Mouse (Mus musculus): ENCODE measurements at regions not wholly inside any gene's neighbourhood (a gene's known extent, or its start where the extent isn't known, plus 50 kb on each side); places are given as distances from the start of the nearest gene placed in this dataset.

DNA sequence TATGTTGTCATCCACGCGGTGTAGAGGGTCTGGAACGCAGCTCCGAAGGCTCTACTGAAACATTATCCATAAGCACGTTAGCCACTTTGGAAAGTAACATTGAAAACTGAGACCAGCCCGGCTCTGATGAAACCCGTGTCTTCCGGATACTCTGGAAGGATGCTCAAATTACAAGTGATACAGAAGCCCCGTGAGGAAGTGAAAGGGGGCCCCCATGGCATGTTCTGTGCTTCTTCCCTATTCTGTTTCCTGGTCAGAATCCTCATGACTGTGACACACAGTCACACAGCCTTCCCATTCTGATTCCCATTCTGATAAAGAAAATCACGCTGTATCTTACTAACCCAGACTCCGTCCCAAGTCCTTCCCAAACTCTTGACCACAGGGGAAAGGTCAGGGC, 143.5 kb upstream of the Rpl34 start:
- ATAC-seq (ENCODE audit: low FRiP score, low read depth) = no peak
- H3K27me3 ChIP-seq (replicated peaks) = no peaks in the 10 kb centered on the region
- 85% methylated on average over 11 of the region's 11 CpGs for WGBS
- no peak overlapping the region for H3K9ac ChIP-seq
- no peak overlapping the region for H3K4me2 ChIP-seq (replicated peaks)
- H3K36me3 ChIP-seq = no peaks in the 10 kb centered on the region
- no peak overlapping the region for H3K27ac ChIP-seq
- no peaks in the 10 kb centered on the region for H3K9me3 ChIP-seq
- H3K4me3 ChIP-seq = no peak overlapping the region
- H3K4me1 ChIP-seq = no peaks in the 10 kb centered on the region

DNA sequence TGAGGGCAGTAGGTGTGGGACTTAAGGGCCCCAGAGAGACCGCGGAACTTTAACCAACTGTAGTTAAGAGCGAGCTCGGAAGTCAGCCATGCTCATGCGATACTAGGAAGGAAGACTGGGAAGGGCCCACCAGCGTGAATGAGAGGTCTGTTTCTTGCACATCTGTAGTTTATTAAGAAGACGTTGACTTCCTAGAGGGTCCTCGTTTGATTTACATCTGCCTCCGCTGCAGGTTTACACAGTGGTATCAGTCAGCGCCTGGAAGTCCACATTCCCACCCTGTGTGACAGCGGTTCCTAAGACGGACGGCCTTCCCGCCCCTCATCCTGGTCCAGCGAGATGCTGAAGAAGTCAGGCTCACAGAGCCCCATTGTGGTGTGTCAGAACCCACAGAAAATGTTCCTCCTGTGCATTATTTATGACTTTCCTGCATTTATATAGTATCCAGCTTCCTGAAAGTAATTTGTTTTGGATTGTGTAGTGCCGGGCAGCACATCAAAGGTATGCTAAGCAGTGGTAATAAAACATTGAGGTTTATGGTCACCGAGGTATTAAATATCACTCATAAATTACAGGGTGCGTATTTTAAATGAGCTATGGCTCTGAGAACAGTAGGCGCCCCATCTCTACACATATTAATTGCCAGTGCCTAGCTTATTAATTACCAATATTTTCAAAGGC, 136.9 kb upstream of the Rpl34 start:
- H3K9me3 ChIP-seq = no peaks in the 10 kb centered on the region
- H3K27me3 ChIP-seq (replicated peaks) = no peaks in the 10 kb centered on the region
- peak; percentile 50; the same call in 1 of the 2 replicates for ATAC-seq (ENCODE audit: low FRiP score, low read depth)
- no peak overlapping the region for H3K27ac ChIP-seq
- no peak overlapping the region for H3K9ac ChIP-seq
- H3K36me3 ChIP-seq = no peaks in the 10 kb centered on the region
- H3K4me3 ChIP-seq = no peak overlapping the region
- WGBS = 51% methylated on average over 19 of the region's 19 CpGs
- no peaks in the 10 kb centered on the region for H3K4me1 ChIP-seq
- H3K4me2 ChIP-seq (replicated peaks) = no peak overlapping the region

DNA sequence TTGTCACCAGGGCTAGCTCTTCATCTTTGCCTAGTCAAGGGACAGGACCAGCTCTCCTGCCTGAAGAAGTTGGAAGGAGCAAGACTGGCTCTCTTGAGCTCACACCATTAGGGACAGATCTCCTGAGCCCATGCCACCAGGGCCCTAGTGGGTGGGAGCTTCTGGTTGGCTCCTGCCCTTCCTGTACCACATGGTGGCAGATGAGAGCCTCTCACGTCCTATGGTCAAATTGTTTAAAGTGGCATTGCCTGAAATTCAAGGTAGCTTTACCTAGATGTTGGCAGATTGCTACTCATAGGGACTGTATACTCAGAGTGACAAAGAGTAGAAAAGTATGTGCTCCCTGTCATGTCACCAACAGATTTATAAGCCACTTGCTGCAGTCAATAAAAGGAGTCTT, 134.6 kb upstream of the Rpl34 start:
- no peaks in the 10 kb centered on the region for H3K9me3 ChIP-seq
- no peaks in the 10 kb centered on the region for H3K36me3 ChIP-seq
- ATAC-seq (ENCODE audit: low FRiP score, low read depth) = no peak
- H3K4me3 ChIP-seq = no peak overlapping the region
- no peak overlapping the region for H3K27ac ChIP-seq
- H3K4me2 ChIP-seq (replicated peaks) = no peak overlapping the region
- H3K9ac ChIP-seq = no peak overlapping the region
- 77% methylated on average over 1 of the region's 1 CpGs for WGBS
- H3K27me3 ChIP-seq (replicated peaks) = no peaks in the 10 kb centered on the region
- H3K4me1 ChIP-seq = no peaks in the 10 kb centered on the region

DNA sequence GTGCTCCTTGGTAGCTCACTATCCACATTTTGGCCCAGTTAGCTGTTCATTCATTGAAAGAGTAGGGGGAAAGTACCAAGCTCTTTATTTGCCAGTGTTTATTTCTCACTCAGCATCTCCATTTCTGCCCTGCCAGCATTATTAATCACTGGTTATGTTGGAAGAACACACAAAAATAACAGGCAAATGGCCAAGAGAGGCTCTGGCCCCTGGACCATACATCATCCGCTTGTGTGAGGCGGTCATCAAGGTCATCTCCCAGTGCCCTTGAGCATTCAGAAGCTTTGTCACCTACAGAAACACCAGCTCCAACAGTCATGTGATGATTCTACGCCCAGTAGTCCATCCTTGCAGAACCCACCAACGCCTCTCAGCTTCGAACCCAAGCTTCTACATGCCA, 133.2 kb upstream of the Rpl34 start:
- ATAC-seq (ENCODE audit: low FRiP score, low read depth) = no peak
- 91% methylated on average over 5 of the region's 5 CpGs for WGBS

DNA sequence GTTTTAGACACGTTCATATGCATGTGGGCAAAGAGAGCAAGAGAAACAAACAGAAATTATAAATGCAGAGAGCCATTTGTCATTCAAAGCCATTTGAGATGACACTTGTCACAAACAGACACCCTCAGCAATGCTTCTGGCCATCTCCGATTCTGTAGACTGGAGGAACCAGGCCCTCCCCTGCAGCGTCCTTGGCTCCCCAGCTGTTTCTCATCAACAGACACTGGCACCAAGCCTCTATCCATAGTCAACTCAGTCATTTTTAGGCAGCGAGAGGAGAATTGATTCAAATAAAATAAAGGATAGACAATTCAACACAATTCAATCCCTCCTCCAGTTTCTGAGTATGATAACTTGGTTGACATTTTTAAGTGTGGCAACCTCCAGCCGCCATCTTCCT, 130.1 kb upstream of the Rpl34 start:
- Histone ChIP-seq H3K4me1 (no peaks in the 10 kb centered on the region), H3K4me2 (replicated peaks) (no peak overlapping the region), H3K36me3 (no peaks in the 10 kb centered on the region), H3K9me3 (no peaks in the 10 kb centered on the region), H3K9ac (no peak overlapping the region), H3K4me3 (no peak overlapping the region), H3K27me3 (replicated peaks) (no peaks in the 10 kb centered on the region), H3K27ac (no peak overlapping the region)
- ATAC-seq (ENCODE audit: low FRiP score, low read depth) = no peak
- WGBS = 79% methylated on average over 5 of the region's 5 CpGs

More for the DNA sequence above, 133.2 kb upstream of the Rpl34 start:
- H3K4me3 ChIP-seq = no peak overlapping the region
- H3K9me3 ChIP-seq = no peaks in the 10 kb centered on the region
- H3K9ac ChIP-seq = no peak overlapping the region
- H3K27ac ChIP-seq = no peak overlapping the region
- no peaks in the 10 kb centered on the region for H3K4me1 ChIP-seq
- H3K36me3 ChIP-seq = no peaks in the 10 kb centered on the region
- no peaks in the 10 kb centered on the region for H3K27me3 ChIP-seq (replicated peaks)
- H3K4me2 ChIP-seq (replicated peaks) = no peak overlapping the region

DNA sequence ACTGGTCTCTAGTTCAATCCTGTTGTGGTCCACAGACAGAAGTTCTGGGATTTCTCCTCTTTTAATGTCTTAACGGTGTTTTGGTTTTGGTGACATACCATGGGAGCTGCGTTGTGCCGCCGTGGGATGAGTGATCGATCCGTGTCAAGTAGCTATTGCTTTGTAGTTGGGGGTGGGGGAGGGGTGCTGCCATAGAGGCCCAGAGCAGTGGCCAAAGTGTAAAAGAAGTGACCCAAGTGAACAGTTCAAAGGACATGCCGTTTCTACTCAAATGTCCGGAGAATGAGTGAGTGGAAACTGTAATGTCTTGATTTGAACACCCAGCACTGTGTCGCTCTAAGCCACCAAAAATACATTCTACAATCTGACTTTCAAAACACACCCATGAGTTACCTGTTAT, 123.7 kb upstream of the Rpl34 start:
- no peaks in the 10 kb centered on the region for H3K27me3 ChIP-seq (replicated peaks)
- no peak overlapping the region for H3K4me2 ChIP-seq (replicated peaks)
- H3K27ac ChIP-seq = no peak overlapping the region
- H3K9ac ChIP-seq = no peak overlapping the region
- H3K4me3 ChIP-seq = no peak overlapping the region
- WGBS = 87% methylated on average over 9 of the region's 9 CpGs
- no peak for ATAC-seq (ENCODE audit: low FRiP score, low read depth)
- H3K36me3 ChIP-seq = no peaks in the 10 kb centered on the region
- no peaks in the 10 kb centered on the region for H3K4me1 ChIP-seq
- no peaks in the 10 kb centered on the region for H3K9me3 ChIP-seq

DNA sequence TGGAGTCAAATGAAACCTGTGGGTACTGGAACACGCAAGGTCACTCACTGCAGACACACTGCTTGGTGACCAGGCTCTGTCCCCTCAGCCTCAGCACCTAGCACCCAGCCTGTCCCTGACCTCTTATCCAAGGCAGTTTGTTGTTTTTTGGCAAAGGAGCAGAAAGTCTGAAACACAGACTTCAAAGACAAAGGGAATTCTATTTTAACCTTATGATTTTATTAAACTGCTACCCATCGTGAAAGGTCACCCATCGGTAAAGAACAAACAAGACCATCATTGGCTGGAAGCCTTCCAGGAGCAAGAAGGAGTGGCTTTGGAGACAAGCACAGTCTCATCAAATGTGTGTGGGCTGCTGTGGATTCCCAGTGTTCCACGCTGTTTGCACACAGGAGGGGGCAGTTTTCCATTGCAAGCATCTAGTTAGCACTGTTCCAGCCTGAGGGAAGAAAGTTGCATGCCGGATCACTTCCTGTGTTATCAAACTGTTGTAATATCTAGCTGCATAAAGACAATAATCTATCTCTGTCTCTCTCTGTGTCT, 120.6 kb upstream of the Rpl34 start:
- Histone ChIP-seq H3K9me3 (no peaks in the 10 kb centered on the region), H3K36me3 (no peaks in the 10 kb centered on the region), H3K9ac (no peak overlapping the region), H3K27ac (no peak overlapping the region), H3K4me1 (no peaks in the 10 kb centered on the region), H3K4me3 (no peak overlapping the region), H3K4me2 (replicated peaks) (no peak overlapping the region), H3K27me3 (replicated peaks) (no peaks in the 10 kb centered on the region)
- 75% methylated on average over 5 of the region's 5 CpGs for WGBS
- no peak for ATAC-seq (ENCODE audit: low FRiP score, low read depth)

DNA sequence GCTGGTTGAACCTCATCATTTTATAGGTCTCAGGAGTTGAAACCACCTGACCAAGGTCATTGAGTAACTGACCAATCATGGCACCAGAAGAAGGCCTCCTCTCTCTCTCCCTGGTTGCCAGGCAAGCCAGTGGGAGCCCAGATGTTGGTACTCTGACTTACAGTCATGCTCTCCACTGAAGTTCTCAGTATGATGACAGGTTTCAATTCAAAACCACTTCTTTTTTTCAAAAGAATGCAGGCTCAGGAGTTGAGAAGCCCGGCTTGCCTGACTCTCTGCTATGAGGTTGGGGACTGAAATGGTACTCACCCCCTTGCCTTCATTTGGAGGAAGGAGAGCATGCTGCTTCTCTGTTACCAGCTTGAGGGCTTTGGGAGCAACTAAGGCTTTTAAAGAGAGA, 111.6 kb upstream of the Rpl34 start:
- no peaks in the 10 kb centered on the region for H3K9me3 ChIP-seq
- H3K27ac ChIP-seq = no peak overlapping the region
- H3K27me3 ChIP-seq (replicated peaks) = no peaks in the 10 kb centered on the region
- H3K4me2 ChIP-seq (replicated peaks) = no peak overlapping the region
- H3K4me1 ChIP-seq = no peaks in the 10 kb centered on the region
- no peak overlapping the region for H3K9ac ChIP-seq
- no peak for ATAC-seq (ENCODE audit: low FRiP score, low read depth)
- H3K36me3 ChIP-seq = no peaks in the 10 kb centered on the region
- WGBS = 82% methylated on average over 1 of the region's 1 CpGs
- no peak overlapping the region for H3K4me3 ChIP-seq

DNA sequence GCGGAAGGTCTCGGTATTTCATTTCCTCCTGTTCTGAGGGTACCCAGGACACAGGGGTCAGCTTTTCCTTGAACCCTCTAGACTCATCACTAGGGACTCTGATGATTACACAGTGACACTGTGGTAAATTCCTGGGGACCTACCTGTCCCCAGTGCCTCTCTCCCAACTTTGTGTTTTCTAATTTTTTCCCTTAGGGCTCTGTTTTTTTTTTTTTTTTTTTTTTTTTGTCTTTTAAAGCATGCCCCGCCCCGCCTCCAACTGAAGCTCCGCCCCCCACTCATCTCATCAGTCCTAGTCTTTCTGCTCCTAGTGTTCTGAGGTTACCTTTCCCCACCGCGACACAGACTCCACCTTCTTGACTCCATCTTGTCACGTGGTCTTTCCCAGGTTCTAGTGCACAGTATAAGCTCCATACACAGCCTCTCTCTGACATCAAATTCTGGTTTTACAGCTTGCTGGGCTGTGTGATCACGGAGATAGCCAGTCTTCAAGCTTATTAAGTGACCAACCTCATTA, 109.8 kb upstream of the Rpl34 start:
- H3K4me3 ChIP-seq = no peak overlapping the region
- no peaks in the 10 kb centered on the region for H3K36me3 ChIP-seq
- no peak for ATAC-seq (ENCODE audit: low FRiP score, low read depth)
- H3K4me2 ChIP-seq (replicated peaks) = no peak overlapping the region
- WGBS = 85% methylated on average over 9 of the region's 9 CpGs
- no peaks in the 10 kb centered on the region for H3K4me1 ChIP-seq
- H3K9me3 ChIP-seq = no peaks in the 10 kb centered on the region
- H3K27me3 ChIP-seq (replicated peaks) = no peaks in the 10 kb centered on the region
- no peak overlapping the region for H3K27ac ChIP-seq
- no peak overlapping the region for H3K9ac ChIP-seq

DNA sequence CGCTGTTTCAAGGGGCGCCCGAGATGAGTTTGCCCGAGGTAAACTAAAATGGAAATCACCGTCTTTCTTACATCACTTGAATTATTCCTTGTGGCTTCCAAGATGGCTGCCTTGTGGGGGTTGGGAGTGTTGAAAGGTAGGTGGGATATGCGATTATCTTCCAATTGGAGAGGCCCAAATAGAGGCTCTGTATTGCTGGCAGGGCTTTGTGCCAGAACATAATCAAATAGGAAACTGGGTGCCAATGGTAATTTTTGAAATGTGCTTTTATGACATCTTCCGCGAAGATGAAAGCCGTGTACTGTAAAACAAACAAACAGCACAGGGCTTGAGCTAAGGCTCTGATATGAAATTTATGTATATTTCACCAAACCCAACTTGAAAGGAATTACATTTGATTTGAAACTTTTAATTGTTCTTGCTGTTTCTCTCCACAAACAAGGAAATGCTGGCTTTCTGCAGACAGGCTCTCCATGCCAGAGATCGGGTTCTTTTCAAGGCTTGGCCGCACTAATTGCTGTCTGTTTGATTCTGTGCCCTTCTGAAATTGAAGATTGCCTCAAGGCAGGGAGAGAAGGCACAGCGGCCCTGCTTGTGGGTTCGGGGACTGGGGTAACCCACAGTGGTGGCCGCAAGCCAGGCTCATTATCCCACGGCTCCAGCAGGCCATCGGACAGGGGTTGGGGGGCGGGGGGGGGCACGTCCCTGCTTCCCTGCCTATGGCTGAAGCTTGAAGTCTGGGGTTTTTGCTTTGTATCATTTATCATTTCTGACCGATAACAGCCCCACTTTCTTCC, 108.6 kb upstream of the Rpl34 start:
- no peaks in the 10 kb centered on the region for H3K36me3 ChIP-seq
- H3K27ac ChIP-seq = no peak overlapping the region
- no peak overlapping the region for H3K9ac ChIP-seq
- no peak overlapping the region for H3K4me2 ChIP-seq (replicated peaks)
- no peak for ATAC-seq (ENCODE audit: low FRiP score, low read depth)
- 86% methylated on average over 19 of the region's 19 CpGs for WGBS
- no peak overlapping the region for H3K4me3 ChIP-seq
- no peaks in the 10 kb centered on the region for H3K27me3 ChIP-seq (replicated peaks)
- H3K9me3 ChIP-seq = no peaks in the 10 kb centered on the region
- H3K4me1 ChIP-seq = no peaks in the 10 kb centered on the region

DNA sequence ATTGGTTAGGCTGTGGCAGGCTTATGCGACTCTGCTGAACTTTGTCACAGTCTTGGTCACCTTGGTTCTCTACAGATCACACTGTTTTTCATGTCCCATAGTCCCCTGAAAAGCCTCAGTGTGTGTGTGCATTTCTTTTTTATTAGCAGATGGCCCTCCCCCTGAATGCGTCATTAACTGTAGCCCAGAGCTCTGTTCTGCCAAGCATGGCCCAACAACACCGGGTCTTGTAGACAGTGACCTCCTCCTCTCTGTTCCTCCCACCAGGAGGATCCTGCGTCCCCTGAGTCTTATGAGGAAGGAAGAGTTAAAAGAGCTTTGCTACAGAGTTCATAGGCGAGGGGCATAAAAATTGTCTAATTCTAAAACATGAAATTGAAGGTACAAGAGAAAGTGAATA, 103.5 kb upstream of the Rpl34 start:
- no peak for ATAC-seq (ENCODE audit: low FRiP score, low read depth)
- 75% methylated on average over 5 of the region's 5 CpGs for WGBS
- Histone ChIP-seq H3K36me3 (no peaks in the 10 kb centered on the region), H3K27me3 (replicated peaks) (no peaks in the 10 kb centered on the region), H3K4me1 (no peaks in the 10 kb centered on the region), H3K4me3 (no peak overlapping the region), H3K9me3 (no peaks in the 10 kb centered on the region), H3K4me2 (replicated peaks) (no peak overlapping the region), H3K27ac (no peak overlapping the region), H3K9ac (no peak overlapping the region)

DNA sequence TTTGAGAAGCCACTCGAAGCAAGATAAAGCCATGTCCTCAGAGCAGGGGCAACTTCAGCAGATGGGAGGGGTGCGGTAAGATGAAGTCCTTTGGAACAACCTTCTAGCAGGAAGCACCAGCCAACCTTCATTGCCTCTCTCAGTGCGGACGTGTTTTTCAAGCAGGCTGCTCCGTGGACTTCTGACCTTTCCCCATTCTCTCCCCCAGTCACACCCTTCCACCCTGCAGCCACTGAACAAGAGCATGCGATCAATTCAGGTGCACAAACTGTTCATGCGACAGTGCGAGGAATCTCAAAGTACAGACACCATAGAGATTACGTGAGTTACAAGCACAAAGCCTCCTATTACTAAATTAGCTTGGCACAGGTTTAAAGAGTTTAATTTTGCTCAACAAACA, 102.9 kb upstream of the Rpl34 start:
- no peaks in the 10 kb centered on the region for H3K36me3 ChIP-seq
- no peaks in the 10 kb centered on the region for H3K27me3 ChIP-seq (replicated peaks)
- no peak for ATAC-seq (ENCODE audit: low FRiP score, low read depth)
- no peak overlapping the region for H3K27ac ChIP-seq
- no peaks in the 10 kb centered on the region for H3K9me3 ChIP-seq
- no peak overlapping the region for H3K9ac ChIP-seq
- no peak overlapping the region for H3K4me3 ChIP-seq
- H3K4me2 ChIP-seq (replicated peaks) = no peak overlapping the region
- WGBS = 76% methylated on average over 9 of the region's 9 CpGs
- H3K4me1 ChIP-seq = no peaks in the 10 kb centered on the region

All from neural tube, embryonic 12.5 days (tissue).